ENCODE assay signal across 23 mouse cellular contexts in genomic region chr2:89849230-89849629, GRCm38 (mm10). TPM values are rescaled to one million over a fixed set of nuclear protein-coding genes. Genes with fewer than 3 reads are reported as not detected.
"Had no signal": no experiment of that assay in that cellular context is flagged by ENCODE, and none has a peak within 500 bp of the region (broad histone marks: within the 10 kb centered on the region; RNA-seq: fewer than 3 reads in every experiment).

No protein-coding gene starts in this region.

- H3K4me1 ChIP-seq: neural tube, embryonic 12.5 days; neural tube, embryonic 13.5 days; neural tube, embryonic 15.5 days; stomach, embryonic 15.5 days had no signal

- H3K27me3 ChIP-seq: neural tube, embryonic 12.5 days; neural tube, embryonic 13.5 days; neural tube, embryonic 15.5 days; stomach, embryonic 15.5 days had no signal

- H3K27ac ChIP-seq: neural tube, embryonic 12.5 days; neural tube, embryonic 13.5 days; neural tube, embryonic 15.5 days; stomach, embryonic 15.5 days had no signal

- H3K4me3 ChIP-seq: neural tube, embryonic 12.5 days; neural tube, embryonic 13.5 days; neural tube, embryonic 15.5 days; stomach, embryonic 15.5 days had no signal

- DNase-seq: retina, postnatal 1 day; right cerebral cortex, adult 18-20 months; right cerebral cortex, postnatal 14 days; right cerebral cortex, postnatal 25 days; right cerebral cortex, postnatal 4 days; spleen, adult 18-20 months; thymus, adult 18-20 months; thymus, adult 2 months; thymus, postnatal 14 days; thymus, postnatal 25 days; thymus, postnatal 36 days; thymus, postnatal 4 days had no signal

- H3K36me3 ChIP-seq: neural tube, embryonic 12.5 days; neural tube, embryonic 13.5 days; neural tube, embryonic 15.5 days; stomach, embryonic 15.5 days had no signal

- H3K4me2 ChIP-seq: neural tube, embryonic 12.5 days; neural tube, embryonic 13.5 days; neural tube, embryonic 15.5 days; stomach, embryonic 15.5 days had no signal

- H3K9me3 ChIP-seq: neural tube, embryonic 12.5 days; neural tube, embryonic 13.5 days; neural tube, embryonic 15.5 days; stomach, embryonic 15.5 days had no signal

- H3K9ac ChIP-seq: neural tube, embryonic 12.5 days; neural tube, embryonic 13.5 days; neural tube, embryonic 15.5 days; stomach, embryonic 15.5 days had no signal

RNA-seq across cellular contexts. Expression of gene Olfr48, which starts 1.2 kb away (rescaled TPM):
- polyA plus RNA-seq: neural tube, embryonic 11.5 days; neural tube, embryonic 12.5 days; neural tube, embryonic 13.5 days; neural tube, embryonic 14.5 days; small intestine, adult 2 months; spleen, adult 2 months; stomach, embryonic 14.5 days; stomach, embryonic 15.5 days; testis, adult 2 months; thymus, adult 2 months; thymus, postnatal 0 days had no signal

RNA-seq across cellular contexts. Expression of gene Olfr1256, which starts 7.9 kb away (rescaled TPM):
- polyA plus RNA-seq: neural tube, embryonic 11.5 days; neural tube, embryonic 12.5 days; neural tube, embryonic 13.5 days; neural tube, embryonic 14.5 days; neural tube, embryonic 15.5 days; small intestine, adult 2 months; spleen, adult 2 months; stomach, embryonic 14.5 days; stomach, embryonic 15.5 days; testis, adult 2 months; thymus, adult 2 months; thymus, postnatal 0 days had no signal

RNA-seq across cellular contexts. Expression of gene Olfr1257, which starts 29.0 kb away (rescaled TPM):
- polyA plus RNA-seq: neural tube, embryonic 11.5 days; neural tube, embryonic 12.5 days; neural tube, embryonic 13.5 days; neural tube, embryonic 14.5 days; neural tube, embryonic 15.5 days; small intestine, adult 2 months; spleen, adult 2 months; stomach, embryonic 14.5 days; stomach, embryonic 15.5 days; thymus, adult 2 months; thymus, postnatal 0 days had no signal

RNA-seq across cellular contexts. Expression of gene Olfr1255, which starts 37.4 kb away (rescaled TPM):
- polyA plus RNA-seq: neural tube, embryonic 11.5 days; neural tube, embryonic 12.5 days; neural tube, embryonic 13.5 days; neural tube, embryonic 14.5 days; neural tube, embryonic 15.5 days; small intestine, adult 2 months; spleen, adult 2 months; stomach, embryonic 14.5 days; stomach, embryonic 15.5 days; testis, adult 2 months; thymus, adult 2 months; thymus, postnatal 0 days had no signal

RNA-seq across cellular contexts. Expression of gene Olfr1254, which starts 55.8 kb away (rescaled TPM):
- polyA plus RNA-seq: neural tube, embryonic 11.5 days; neural tube, embryonic 12.5 days; neural tube, embryonic 13.5 days; neural tube, embryonic 14.5 days; neural tube, embryonic 15.5 days; small intestine, adult 2 months; spleen, adult 2 months; stomach, embryonic 14.5 days; stomach, embryonic 15.5 days; testis, adult 2 months; thymus, adult 2 months; thymus, postnatal 0 days had no signal
